Mouse (Mus musculus) c-Kit-negative CD71-positive TER-119-positive erythroid progenitor cells, embryonic 14.5 days (primary cell): ENCODE results near the gene Gjc2.
A peak's percentile ranks its signal among the peaks of the same experiment; 100 is the strongest.

Experiments used
- DNase-seq: peaks from one replicate; pipeline ENCODE4 v3.0.0-alpha.2; 2013; ENCODE audit warnings: low read depth, low spot score

The Gjc2 gene

DNA sequence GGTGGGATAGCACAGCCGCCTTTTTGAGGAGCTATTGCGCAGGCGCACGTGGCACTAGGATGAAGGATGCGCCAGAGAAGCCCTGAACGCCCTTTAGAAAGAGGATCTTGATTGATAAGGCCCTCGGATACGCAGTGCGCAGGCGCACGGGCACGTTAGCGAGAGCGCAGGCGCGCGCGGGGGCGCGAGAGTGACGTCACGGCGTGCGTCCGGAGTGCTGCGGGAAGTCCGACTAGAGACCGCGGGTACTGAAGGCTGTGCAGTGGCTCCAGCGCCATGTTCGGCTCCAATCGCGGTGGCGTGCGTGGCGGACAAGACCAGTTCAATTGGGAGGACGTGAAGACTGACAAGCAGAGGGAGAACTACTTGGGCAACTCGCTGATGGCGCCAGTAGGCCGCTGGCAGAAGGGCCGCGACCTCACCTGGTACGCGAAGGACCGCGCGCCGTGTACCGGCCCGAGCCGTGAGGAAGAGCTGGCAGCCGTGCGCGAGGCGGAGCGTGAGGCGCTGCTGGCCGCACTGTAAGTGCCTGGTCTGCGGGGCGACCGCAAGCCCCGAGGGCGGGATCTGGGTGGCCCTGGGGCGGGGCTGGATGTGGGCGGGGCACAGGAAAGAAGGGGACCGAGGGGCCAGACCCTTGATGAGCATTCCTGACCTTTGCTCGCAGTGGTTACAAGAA lies 25.3 kb upstream of the Gjc2 start, which contains the start of gene 2310033P09Rik:
Gene 2310033P09Rik (plus strand): TSS at position 169 of the 679 bp plus-strand sequence.
- peak; percentile 84 for DNase-seq

DNA sequence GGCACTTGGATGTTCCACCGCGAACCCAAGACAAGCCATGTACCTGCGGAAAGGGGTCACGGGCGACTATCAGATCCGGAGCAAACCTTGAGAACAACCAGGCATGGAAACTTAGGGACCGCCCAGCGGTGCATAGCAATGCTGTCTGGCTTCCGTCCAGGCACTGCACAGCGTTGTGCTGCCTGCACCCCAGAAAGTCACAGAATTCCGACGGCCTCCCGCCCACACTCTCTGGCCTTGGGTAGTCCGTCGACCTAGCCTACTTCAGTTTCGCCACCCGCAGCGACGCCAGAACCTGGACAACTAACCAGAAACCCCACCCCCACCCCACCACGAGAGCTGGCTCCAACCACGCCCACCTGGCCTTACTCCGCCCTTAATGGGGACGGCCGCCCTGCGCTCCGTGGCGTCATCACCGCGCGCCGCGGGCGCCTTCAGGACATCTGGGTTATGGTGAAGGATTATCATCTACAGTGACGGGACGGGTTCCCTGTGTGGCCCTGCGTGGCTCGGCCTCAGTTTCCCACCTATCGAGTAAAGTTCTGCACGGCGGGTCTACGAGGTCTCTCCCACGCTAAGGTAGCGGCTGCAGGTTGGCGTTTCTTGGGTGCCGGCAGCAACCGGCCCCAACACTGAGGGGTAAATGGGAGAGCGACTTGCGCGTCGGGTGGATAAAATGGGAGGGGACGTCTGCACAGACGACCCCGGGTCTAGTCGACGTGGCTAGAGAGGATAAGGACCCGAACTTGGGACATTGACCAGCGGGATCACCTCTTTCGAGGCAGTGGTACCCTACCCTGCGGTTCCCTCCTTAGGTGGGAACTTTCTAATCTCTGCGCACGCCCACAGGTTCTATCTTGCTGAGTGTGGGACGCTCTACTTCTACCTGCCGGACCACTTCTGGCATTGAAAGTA lies 19.3 kb upstream of the Gjc2 start, which contains the start of gene Mrpl55:
Gene Mrpl55 (plus strand): TSS at position 406 of the 915 bp plus-strand sequence.
- peak; percentile 87 for DNase-seq

DNA sequence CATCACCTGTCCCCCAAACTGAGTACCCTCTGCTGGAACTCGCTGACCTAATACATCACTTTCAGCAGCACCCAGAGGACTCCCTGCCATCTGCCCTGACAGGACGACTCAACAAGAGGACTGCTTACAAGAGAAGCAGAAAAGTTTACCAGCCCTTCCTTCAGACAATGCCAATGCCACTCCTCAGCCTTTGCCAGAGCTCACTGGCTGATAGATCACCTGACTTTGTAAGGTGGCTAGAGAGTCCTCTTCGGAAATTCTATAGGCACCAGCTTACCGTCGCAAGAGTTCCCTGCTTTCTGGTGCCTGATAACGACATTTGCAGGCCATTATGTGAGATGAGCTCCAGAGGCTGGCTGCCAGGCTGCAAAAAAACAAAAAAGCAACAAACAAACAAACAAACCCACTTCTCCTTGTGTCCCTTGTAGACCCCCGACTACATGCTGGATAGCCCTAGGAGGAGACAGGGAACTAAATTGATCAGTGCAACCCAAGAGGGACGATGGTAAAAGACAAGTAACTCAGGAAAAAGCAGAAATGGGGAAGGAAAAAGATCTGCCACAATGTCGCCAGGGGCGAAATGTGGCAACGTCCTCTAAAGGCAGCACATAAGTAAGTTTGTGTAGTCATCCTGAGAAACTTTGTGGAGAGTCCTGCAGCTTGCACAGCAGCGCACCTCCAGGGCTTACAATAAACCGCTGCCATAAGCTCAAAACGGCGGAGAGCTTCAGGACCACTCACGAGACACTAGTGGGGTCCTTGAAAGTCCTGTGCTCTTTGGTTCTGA lies 18.4 kb upstream of the Gjc2 start:
- DNase-seq = no peak

DNA sequence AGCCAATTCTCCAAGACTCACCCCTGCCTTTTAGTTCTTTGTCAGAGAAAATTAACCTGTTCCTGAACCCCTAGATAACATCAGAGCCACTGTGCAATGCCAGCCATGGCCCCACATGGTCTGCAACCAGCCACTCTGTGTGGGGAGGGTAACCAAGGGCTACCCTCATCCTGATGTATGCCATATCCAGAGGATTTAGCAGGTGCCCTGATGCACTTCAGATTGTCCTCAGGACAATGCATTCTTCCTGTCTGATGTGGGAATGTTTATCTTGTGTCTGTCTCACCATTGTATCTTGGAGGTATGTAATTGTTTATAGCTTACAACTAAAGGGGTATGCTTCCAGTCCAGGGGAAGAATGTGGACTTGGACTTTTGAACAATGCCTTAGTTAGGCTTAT lies 13.2 kb upstream of the Gjc2 start:
- DNase-seq = no peak

DNA sequence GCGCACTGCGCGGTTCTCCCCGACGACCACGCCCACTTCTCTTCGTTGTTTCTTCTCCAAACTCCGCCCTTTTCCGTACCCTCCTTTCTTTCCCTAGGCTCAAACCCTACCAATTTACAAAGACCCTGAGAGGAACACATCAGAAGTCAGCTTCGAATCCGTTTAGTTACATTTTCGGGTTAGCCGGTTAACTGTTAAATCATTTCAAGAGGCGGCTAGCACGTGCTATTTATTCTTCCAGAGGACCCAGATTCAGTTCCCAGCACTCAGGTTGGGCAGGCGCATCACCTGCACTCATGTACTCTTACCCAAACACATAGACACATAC lies 9.0 kb upstream of the Gjc2 start, which contains the start of gene Guk1:
Gene Guk1 (minus strand): TSS at position 154 of the 328 bp plus-strand sequence.
- no peak for DNase-seq

DNA sequence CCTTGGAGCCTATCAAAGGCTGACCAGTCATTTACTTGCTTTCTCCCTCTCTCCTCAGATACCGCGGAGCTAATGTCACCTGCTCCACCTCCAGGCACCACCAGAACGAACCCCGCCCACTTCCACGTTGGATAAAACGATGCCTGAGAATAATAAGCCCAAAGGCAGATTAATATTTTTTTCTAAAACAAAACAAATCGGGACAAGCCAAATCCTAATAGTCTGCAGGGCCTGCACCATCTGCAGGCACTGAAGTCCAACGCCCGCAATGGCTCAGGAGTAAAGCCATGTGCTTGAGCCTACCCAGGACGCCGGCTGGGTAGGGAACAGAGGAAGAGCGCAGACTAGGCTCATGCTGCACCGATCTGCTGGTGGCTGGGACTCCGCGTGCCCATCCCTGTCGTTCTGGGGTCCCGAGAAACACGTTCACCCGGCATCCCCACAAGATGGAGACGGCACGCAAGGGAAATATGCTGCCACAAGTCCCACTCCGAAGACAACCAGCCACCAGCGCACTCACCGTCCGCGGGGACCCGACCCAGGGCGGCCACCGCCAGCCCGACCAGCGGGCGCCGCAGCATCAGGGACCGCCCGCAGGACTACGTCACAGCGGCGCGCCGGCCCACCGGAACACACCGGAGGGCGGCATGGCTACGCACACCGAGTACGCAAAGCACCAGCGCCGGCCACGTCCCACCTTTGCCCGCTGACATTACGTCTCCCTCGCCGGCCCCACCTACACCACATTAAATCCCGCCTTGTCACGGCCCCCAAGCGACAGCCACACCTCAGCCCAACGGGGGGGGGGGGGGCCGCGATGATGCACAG lies 8.4 kb upstream of the Gjc2 start:
- DNase-seq = peak; percentile 65

DNA sequence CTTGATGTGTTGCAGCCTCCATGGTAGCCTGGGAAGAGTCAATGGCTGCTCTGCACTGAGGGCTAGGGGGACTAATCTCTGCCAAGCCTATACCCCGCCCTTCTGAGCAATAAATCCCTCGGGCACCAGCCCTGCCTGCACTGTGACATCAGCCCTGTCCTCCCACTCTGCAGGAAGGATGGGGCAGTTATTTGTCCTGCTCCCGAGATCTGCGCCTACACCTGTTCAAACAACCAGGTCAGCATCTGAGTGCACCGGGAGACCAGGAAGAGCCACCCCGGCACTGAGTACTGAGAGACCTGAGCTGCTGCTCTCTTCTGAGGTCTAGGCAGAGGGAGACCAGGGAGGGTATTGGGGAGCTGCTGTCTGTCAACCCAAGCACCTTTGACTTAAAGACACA lies 4.7 kb upstream of the Gjc2 start:
- no peak for DNase-seq

DNA sequence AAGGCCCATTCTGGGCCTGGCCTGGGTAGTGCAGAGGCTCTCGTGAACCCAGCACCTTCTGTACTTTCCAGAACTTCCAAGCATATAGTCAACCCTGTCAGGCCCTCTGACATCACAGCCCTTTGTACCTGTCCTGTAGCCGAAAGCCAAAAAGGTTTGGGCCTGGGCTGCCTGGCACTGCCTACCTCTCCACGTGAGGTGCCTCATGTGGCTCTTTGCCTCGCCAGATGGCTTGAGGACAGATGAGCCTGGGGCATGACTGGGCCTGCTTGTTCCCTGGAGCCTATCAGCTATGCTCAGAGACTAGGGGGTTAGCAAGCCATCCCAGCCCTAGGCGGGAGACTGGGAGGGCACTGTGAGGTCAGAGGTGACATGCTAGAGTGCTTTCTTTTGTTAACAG lies 2.5 kb upstream of the Gjc2 start:
- no peak for DNase-seq

DNA sequence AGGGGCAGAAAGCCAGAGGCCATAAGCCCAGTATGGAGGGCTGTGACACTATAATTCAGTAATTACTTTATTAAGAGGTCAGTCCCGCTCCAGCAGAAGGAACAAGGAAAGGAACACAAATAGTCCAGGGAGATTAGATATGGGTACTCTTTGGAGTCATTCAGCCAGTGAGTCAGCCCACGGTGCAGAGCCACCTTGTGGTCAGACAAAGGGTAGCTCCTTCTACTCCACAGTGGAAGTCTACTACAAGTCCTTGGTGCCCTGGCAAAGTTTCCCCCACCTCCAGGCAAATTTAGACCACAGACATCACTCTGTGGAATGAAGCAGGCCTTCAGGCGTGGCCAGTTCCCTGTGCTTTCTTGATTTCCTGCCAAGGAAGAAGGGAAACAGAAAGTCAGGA lies 808 bp upstream of the Gjc2 start:
- DNase-seq = peak; percentile 67

DNA sequence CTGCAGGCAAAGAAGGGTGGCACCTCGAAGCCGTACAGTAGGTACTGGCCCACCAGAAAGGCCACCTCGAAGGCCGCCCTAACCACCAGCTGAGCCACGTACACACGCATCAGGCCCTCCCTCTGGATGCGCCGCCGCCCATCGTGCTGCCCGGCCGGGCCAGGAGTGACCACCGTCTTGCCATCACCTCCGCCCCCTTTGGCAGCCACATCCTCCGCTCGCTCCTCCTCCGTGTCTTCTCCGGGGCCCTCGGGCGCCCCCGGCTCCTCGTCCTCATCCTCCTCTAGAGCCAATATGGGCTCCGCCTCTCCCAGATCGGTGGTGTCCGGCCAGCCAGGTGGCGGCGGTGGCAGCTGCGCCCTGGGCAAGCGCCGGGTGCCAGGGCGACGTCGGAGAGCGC lies 6.1 kb downstream of the Gjc2 start:
- DNase-seq = no peak

DNA sequence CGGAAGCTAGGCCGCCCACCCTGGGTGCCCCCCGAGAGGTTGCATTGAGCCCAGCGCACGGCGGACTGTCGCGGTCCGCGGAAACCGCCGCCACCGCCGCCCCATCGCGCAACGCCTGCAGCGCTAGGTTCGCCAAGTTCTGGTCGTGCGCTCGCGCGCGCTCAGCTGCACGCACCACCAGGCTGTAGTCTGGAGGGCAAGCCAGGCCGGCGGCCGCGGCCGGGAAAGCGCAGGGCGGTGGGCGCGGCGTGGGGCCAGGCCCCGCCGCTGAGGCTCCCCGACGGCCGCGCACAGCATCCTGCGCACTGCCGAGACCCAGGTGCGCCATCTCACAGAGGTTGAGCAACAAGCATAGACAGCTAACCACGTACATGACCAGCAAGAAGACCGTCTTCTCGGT lies 6.5 kb downstream of the Gjc2 start:
- DNase-seq = no peak

DNA sequence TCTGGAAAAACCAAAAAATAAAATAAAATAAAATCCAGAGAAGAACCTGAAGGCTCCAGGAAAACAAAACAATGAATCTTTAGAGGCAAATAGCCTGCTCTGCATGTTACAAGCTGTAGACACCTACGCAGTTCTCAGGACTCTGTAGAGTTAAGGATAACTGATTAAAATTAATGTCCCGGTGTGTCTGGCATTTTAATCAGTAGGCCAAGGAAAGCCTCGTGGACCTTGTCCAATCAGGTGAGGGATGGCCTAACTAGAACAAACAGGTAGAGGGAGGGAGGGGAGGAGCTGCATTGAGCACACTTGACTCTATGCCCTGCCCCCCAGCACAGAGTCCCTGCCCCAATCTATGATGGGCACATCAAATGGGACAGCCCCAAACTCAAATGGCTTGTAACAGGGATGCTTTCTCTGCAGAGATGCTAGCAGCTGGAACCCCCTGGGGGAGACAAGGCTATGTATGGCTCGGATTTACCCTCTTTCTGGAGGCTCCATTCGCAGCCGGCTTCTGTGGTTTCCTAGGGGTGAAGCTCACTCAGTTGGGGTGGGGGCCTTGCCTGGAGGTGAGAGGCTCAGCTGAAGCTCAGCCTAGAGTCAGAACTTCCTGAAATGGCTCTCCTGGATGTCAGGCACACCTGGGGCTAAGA lies 8.7 kb downstream of the Gjc2 start:
- no peak for DNase-seq

DNA sequence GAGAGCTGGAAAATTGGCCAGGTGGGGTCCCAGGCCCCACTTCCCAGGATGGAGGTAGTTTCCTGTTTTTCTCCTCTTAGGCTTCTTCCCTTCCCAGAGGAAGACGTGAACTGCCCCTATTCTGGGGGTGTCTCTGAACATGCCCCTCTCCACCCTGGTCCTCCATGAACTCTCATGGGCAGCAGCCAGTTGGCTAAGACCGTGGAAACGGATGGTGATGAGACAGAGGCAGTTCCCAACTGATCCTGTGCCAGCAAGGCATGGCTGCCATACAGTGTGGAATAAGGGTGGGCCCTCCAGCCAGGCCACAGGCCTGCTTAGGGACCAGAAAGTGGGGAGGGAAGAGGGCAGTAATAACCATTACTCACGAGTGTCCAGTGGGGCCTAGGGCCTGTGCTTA lies 12.5 kb downstream of the Gjc2 start:
- no peak for DNase-seq

DNA sequence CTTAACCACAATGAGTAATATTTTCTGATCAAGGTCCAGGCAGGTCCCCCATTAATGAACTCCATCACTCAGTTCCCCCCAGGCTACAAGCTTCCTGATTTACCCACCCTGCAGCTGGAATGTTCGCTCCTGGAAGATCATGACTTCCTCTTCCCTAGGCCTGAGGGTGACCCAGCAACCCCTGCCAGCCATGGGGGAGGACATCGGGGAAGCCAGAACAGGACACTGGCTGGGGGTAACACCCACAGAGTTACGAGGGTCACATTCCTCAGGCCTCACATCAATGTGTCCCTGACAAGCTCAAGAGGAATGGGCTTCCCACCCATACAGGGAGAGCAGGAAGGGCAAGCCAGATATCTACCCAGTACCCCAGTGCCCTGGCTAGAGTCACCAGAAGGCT lies 13.2 kb downstream of the Gjc2 start:
- no peak for DNase-seq

DNA sequence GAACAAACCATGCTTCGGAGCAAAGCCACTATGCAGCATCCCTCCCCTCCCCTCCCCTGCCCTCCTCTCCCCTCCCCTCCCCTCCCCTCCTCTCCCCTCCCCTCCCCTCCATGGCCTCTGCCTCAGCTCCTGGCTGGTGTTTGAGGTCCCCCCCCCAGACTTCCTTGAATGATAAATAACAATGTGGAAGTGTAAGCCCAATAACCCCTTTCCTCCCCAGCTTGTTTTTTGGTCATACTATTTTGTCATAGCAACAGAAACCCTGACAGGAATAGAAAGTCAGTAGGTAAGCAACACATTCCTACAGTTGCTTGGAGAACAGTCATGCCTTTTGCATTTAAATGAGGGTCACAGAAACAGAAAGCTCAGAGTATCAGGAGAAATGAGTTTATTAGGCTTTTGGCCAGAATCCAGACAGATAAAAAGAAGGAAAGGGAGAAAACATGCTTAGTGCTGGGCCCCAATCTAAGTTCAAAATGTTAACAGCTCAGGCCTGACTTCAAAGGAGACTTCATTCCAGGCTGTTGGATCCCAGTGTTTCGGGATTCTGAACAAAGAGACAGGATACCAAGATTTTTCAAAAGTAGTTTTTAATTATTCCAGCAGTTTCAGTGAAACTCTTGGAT lies 17.3 kb downstream of the Gjc2 start:
- DNase-seq = no peak

DNA sequence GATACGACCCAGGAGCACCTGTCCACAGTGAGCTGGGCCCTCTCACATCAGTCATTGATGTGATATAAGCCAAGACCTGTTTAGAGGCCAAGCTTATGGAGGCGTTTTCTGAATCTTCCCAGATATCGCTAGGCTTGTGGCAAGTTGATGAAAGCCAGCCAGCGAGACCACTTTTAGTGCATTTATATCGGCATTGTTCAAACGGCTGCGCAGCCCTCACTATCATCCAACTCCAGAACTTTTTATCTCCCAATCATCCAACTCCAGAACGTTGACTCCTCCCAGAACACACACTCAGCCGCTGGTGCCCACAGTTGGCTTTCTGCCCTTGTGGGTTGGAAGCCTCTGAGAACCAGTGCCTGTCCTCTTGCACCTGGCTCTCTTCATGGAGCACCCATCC lies 18.6 kb downstream of the Gjc2 start:
- peak; percentile 90 for DNase-seq

DNA sequence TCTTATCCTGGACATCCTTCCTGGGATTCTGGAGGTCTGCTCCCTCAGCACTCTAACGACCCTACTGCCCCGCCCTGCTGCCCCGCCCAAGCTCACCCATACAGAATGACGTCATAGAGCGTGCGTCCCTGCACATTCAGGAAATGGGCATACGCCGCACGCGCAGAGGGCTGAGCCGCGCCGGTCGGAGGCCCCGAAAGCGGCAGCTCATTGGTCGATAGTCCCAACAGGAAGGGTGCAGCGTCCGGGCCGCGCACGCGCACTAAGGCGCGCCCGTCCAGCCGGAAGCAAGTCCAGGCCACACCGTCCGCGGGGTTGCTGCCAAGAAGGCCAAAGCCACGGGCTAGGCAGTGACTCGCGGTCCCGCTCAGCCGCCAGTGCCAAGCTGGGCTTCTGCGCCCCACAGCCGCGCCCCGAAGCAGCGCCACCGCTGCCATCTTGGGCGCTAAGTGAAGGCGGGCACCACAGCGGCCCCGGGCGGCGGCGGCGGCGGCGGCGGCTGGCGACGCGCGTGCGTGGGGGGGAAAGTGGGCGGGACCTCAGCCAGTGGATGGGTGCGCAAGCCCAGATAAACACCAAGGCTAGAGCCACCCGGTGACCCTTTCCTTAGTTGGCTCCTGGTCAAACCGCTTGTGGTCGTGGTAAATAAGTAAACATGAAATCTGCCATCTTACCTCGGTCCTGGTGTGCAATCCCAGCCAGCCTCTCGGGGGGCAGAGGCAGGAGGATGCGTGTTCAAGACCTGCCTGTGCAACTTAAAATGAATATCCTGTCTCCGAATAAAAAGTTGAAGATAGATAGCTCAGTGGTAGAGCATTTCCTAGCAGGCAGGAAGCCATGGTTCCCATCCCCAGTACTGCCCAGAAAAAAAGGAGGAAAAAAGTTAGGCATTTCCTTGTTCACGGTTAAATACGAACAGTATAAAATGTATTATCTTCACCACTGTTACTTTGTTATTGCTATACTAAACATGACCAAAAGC lies 19.5 kb downstream of the Gjc2 start, which contains the start of gene Iba57:
Gene Iba57 (minus strand): TSS at position 485 of the 982 bp plus-strand sequence.
- DNase-seq = peak; percentile 94

DNA sequence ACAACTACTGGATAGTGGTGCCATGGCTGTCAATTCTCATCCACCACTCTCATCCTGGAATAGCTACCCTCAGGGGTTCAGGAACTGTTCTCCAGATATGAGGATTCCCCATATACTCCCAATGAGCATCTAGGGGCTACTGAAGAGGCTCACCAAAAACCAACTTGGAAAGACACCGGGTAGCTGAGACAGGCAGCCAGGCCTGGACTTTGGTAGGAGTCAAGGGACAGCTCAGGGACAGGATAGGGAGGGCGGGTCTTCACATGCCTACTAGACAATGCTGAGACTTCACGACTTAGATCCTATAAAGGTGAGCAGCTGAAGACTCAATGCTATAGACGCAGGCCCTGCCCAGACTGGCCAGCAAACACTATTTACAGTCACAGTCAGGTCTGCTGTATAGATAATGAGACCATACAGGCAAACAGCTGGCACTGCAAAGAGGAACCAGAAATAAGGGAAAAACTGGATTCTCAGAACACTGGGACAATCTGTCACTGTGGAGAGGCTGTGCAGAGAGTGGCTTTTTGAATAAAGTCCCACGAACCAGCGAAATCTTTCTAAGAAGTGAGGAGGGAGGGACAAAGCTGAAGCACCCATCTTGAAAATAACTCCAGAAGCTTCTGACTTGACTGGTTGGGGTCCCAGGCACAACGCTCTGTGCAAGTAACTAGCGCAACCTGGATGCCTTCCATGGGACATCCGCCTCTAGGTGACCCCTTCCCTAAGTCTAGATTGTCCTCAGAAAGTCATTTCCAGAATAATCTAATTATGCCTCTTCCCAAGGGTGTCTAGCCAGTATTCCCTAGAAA lies 20.4 kb downstream of the Gjc2 start:
- DNase-seq = peak; percentile 59
